Mouse (Mus musculus): ENCODE data around the gene Tmem9b. TPM values are rescaled to one million over a fixed set of nuclear protein-coding genes. Genes with fewer than 3 reads are reported as not detected.

Tmem9b gene
- total and polyA plus RNA-seq, 2 experiments from 2014 or later, result 74.8 to 142 TPM

GRCm38 (mm10) chr7:109686585-109687128, 66.0 kb downstream of the Tmem9b start:
- ATAC-seq (ENCODE audit: insufficient read depth, low read depth), result no peak
- Histone ChIP-seq H3K27ac (ENCODE audit: low read depth) (no peak overlapping the region), H3K4me1 (ENCODE audit: control insufficient read depth, insufficient read depth) (no peaks in the 10 kb centered on the region), H3K9me3 (replicated peaks; ENCODE audit: control insufficient read depth, low read length) (no peaks in the 10 kb centered on the region), H3K36me3 (replicated peaks; ENCODE audit: control insufficient read depth, insufficient read depth, low read length) (no peaks in the 10 kb centered on the region), H3K4me3 (ENCODE audit: low read depth, low read length) (no peak overlapping the region), H3K9ac (replicated peaks; ENCODE audit: low read depth, low read length) (no peak overlapping the region), H3K27me3 (ENCODE audit: control insufficient read depth, insufficient read depth, low read length) (no peaks in the 10 kb centered on the region), H3K4me2 (ENCODE audit: low read depth, low read length) (no peak overlapping the region)
- DNase-seq (ENCODE audit: low spot score), result no peak
- 56% methylated on average over 9 of the region's 9 CpGs for WGBS
- TF ChIP-seq CTCF (IDR thresholded peaks at IDR 0.05; ENCODE audit: low read depth) (no peak), EP300 (IDR thresholded peaks at IDR 0.05; ENCODE audit: low read depth) (no peak)

Other genes with a start within 250 kb of the Tmem9b start
- gene Trim66, start 244.7 kb downstream of the Tmem9b start, total RNA-seq (2014; rRNA removed; ENCODE audit: low replicate concordance), result 0.08 TPM in 1 of 2 replicates, not detected in the other
- gene Trim66, start 244.7 kb downstream of the Tmem9b start, polyA plus RNA-seq (2015; fragmentation: Nextera tagmentation; extraction: Ambion mirVana), result not detected in 2 replicates
- gene Rpl27a, start 233.7 kb downstream of the Tmem9b start, total RNA-seq (2014; rRNA removed; ENCODE audit: low replicate concordance), result 267 and 380 TPM in 2 replicates
- 66.4 and 68.8 TPM in 2 replicates for gene Rpl27a, start 233.7 kb downstream of the Tmem9b start, polyA plus RNA-seq (2015; fragmentation: Nextera tagmentation; extraction: Ambion mirVana)
- 58.8 and 60.7 TPM in 2 replicates for gene St5, start 49.3 kb downstream of the Tmem9b start, total RNA-seq (2014; rRNA removed; ENCODE audit: low replicate concordance)
- gene St5, start 49.3 kb downstream of the Tmem9b start, polyA plus RNA-seq (2015; fragmentation: Nextera tagmentation; extraction: Ambion mirVana), result 26.9 and 28.8 TPM in 2 replicates
- 6.9 and 14.8 TPM in 2 replicates for gene Akip1, start 49.2 kb downstream of the Tmem9b start, total RNA-seq (2014; rRNA removed; ENCODE audit: low replicate concordance)
- gene Akip1, start 49.2 kb downstream of the Tmem9b start, polyA plus RNA-seq (2015; fragmentation: Nextera tagmentation; extraction: Ambion mirVana), result 29.5 and 32.7 TPM in 2 replicates
- 0.27 TPM in 1 of 2 replicates, not detected in the other for gene BC051019, start 29.0 kb downstream of the Tmem9b start, total RNA-seq (2014; rRNA removed; ENCODE audit: low replicate concordance)
- 0.48 TPM in 1 of 2 replicates, not detected in the other for gene BC051019, start 29.0 kb downstream of the Tmem9b start, polyA plus RNA-seq (2015; fragmentation: Nextera tagmentation; extraction: Ambion mirVana)
- not detected in 2 replicates for gene Ascl3, start 21.1 kb downstream of the Tmem9b start, total RNA-seq (2014; rRNA removed; ENCODE audit: low replicate concordance)
- 0.34 TPM in 1 of 2 replicates, not detected in the other for gene Ascl3, start 21.1 kb downstream of the Tmem9b start, polyA plus RNA-seq (2015; fragmentation: Nextera tagmentation; extraction: Ambion mirVana)
- gene Nrip3, start 29.1 kb upstream of the Tmem9b start, total RNA-seq (2014; rRNA removed; ENCODE audit: low replicate concordance), result 0.15 and 0.53 TPM in 2 replicates
- gene Nrip3, start 29.1 kb upstream of the Tmem9b start, polyA plus RNA-seq (2015; fragmentation: Nextera tagmentation; extraction: Ambion mirVana), result 0.18 and 0.33 TPM in 2 replicates
- gene Scube2, start 112.8 kb upstream of the Tmem9b start, total RNA-seq (2014; rRNA removed; ENCODE audit: low replicate concordance), result 9.7 and 16.8 TPM in 2 replicates
- 6.4 and 8.3 TPM in 2 replicates for gene Scube2, start 112.8 kb upstream of the Tmem9b start, polyA plus RNA-seq (2015; fragmentation: Nextera tagmentation; extraction: Ambion mirVana)
- gene Dennd5a, start 207.6 kb upstream of the Tmem9b start, total RNA-seq (2014; rRNA removed; ENCODE audit: low replicate concordance), result 171 and 205 TPM in 2 replicates
- 31.1 and 34.6 TPM in 2 replicates for gene Dennd5a, start 207.6 kb upstream of the Tmem9b start, polyA plus RNA-seq (2015; fragmentation: Nextera tagmentation; extraction: Ambion mirVana)
- gene Tmem41b, start 234.1 kb upstream of the Tmem9b start, total RNA-seq (2014; rRNA removed; ENCODE audit: low replicate concordance), result 66.4 and 93.7 TPM in 2 replicates
- gene Tmem41b, start 234.1 kb upstream of the Tmem9b start, polyA plus RNA-seq (2015; fragmentation: Nextera tagmentation; extraction: Ambion mirVana), result 63.7 and 64.8 TPM in 2 replicates